Mouse (Mus musculus): ENCODE measurements around the gene Csf3r. TPM values are rescaled to one million over a fixed set of nuclear protein-coding genes. Genes with fewer than 3 reads are reported as not detected.
A peak's percentile ranks its signal among the peaks of the same experiment; 100 is the strongest.

The Csf3r gene
- polyA plus RNA-seq, 1 experiment from 2014 or later: 0.17 TPM

DNA sequence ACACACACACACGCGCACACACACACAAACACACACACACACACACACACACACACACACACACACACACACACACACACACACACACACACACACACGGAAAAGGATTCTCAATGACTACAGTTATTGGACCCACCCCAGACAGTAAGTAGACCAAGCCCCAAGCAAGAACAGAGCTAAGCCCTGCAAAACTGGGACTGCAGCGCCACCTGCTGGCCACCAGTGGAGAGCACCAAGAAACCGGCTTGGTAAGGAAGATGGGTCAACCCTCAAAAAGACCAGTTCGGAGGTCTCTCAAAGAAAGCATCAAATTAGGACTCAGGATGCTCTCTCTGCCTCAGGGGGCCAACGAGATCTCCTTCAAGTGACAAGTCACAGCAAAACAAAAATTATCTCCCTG is 34.2 kb upstream of the Csf3r start:
- no peak overlapping the region for H3K4me3 ChIP-seq (ENCODE audit: low read depth, low read length)
- no peaks in the 10 kb centered on the region for H3K4me1 ChIP-seq (replicated peaks; ENCODE audit: control insufficient read depth, insufficient read depth)
- ATAC-seq (ENCODE audit: low FRiP score, low TSS enrichment) (no peak), DNase-seq (ENCODE audit: low spot score) (peak; percentile 64)
- WGBS: 15% methylated on average over 6 of the region's 7 CpGs
- no peak overlapping the region for H3K4me2 ChIP-seq (replicated peaks; ENCODE audit: low read depth)
- no peak overlapping the region for H3K27ac ChIP-seq (replicated peaks)
- TF ChIP-seq CTCF (IDR thresholded peaks at IDR 0.05; ENCODE audit: low read depth) (peak; percentile 90), EP300 (optimal IDR thresholded peaks at IDR 0.05) (no peak)
- H3K9ac ChIP-seq (ENCODE audit: low read length): no peak overlapping the region
- H3K36me3 ChIP-seq (ENCODE audit: control insufficient read depth, insufficient read depth, low read length): no peaks in the 10 kb centered on the region
- no peaks in the 10 kb centered on the region for H3K27me3 ChIP-seq (ENCODE audit: control insufficient read depth, insufficient read depth, low read length)
- H3K9me3 ChIP-seq (ENCODE audit: control insufficient read depth, low read length): no peaks in the 10 kb centered on the region

DNA sequence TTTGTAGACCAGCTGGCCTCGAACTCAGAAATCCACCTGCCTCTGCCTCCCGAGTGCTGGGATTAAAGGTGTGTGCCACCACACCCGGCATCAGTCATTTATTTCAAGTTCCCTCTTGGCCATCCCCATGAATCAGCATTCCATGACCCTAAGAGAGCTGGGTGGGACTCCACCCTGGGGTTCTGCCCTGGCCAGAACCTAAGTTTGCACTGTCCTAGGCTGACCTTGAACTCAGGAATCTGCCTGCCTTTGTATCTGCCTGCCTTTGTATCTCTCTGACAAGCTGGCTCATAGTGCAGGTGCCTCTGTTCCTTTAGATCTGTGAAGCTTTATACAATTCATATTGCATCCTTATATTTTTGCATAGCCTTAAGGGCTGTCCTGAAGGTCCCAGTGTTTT is 32.1 kb upstream of the Csf3r start:
- no peaks in the 10 kb centered on the region for H3K9me3 ChIP-seq (ENCODE audit: control insufficient read depth, low read length)
- H3K36me3 ChIP-seq (ENCODE audit: control insufficient read depth, insufficient read depth, low read length): no peaks in the 10 kb centered on the region
- H3K4me2 ChIP-seq (replicated peaks; ENCODE audit: low read depth): no peak overlapping the region
- 67% methylated on average over 3 of the region's 3 CpGs for WGBS
- H3K4me3 ChIP-seq (ENCODE audit: low read depth, low read length): no peak overlapping the region
- H3K27ac ChIP-seq (replicated peaks): no peak overlapping the region
- H3K9ac ChIP-seq (ENCODE audit: low read length): no peak overlapping the region
- TF ChIP-seq CTCF (IDR thresholded peaks at IDR 0.05; ENCODE audit: low read depth): no peak
- TF ChIP-seq EP300 (optimal IDR thresholded peaks at IDR 0.05): no peak
- ATAC-seq (ENCODE audit: low FRiP score, low TSS enrichment) (no peak), DNase-seq (ENCODE audit: low spot score) (no peak)
- H3K27me3 ChIP-seq (ENCODE audit: control insufficient read depth, insufficient read depth, low read length): no peaks in the 10 kb centered on the region
- no peaks in the 10 kb centered on the region for H3K4me1 ChIP-seq (replicated peaks; ENCODE audit: control insufficient read depth, insufficient read depth)

DNA sequence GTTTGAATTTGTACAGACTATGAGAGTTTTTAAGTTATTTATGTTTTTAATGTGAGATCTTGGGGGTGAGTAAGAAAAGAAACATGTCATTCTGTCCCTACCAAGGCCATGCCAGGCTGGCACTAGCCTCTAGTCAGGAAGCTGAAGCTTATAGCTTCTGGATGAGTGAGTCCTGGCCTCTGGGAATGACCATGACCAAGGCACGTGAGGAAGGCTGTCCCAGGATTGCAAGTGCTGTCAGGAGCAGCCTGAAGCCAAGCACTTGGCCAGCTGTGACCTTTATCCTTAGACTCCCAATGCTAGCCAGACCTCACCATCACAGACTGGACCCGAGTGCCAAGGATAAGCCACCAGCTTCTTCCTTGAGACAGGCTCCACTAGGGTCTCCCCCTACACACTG is 31.4 kb upstream of the Csf3r start:
- whole genome bisulfite sequencing: 48% methylated on average over 2 of the region's 2 CpGs
- no peak overlapping the region for H3K4me2 ChIP-seq (replicated peaks; ENCODE audit: low read depth)
- H3K4me3 ChIP-seq (ENCODE audit: low read depth, low read length): no peak overlapping the region
- H3K9ac ChIP-seq (ENCODE audit: low read length): no peak overlapping the region
- H3K27me3 ChIP-seq (ENCODE audit: control insufficient read depth, insufficient read depth, low read length): no peaks in the 10 kb centered on the region
- no peak overlapping the region for H3K27ac ChIP-seq (replicated peaks)
- no peak for TF ChIP-seq EP300 (optimal IDR thresholded peaks at IDR 0.05)
- no peak for TF ChIP-seq CTCF (IDR thresholded peaks at IDR 0.05; ENCODE audit: low read depth)
- DNase-seq (ENCODE audit: low spot score): no peak
- no peaks in the 10 kb centered on the region for H3K9me3 ChIP-seq (ENCODE audit: control insufficient read depth, low read length)
- H3K4me1 ChIP-seq (replicated peaks; ENCODE audit: control insufficient read depth, insufficient read depth): no peaks in the 10 kb centered on the region
- no peaks in the 10 kb centered on the region for H3K36me3 ChIP-seq (ENCODE audit: control insufficient read depth, insufficient read depth, low read length)
- no peak for ATAC-seq (ENCODE audit: low FRiP score, low TSS enrichment)

DNA sequence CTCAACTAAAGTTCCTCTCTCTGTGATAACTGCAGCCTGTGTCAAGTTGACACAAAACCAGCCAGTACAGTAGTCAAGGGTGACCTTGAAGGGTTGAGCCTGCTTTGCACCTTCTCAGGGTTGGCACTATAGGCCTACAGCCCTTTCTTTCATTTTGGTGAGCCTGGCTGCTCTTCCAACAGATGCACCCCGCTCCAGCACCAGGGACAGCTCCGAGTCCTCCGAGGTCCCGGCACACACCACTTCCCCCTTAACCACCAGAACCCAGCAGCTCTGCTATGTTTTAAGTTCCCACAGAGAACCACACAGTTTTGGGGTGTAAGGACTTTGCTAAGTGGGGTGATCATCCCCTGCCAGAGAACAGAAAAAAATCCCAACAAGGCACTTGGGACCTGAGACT is 27.8 kb upstream of the Csf3r start:
- Histone ChIP-seq H3K4me2 (replicated peaks; ENCODE audit: low read depth) (no peak overlapping the region), H3K27me3 (ENCODE audit: control insufficient read depth, insufficient read depth, low read length) (no peaks in the 10 kb centered on the region), H3K4me3 (ENCODE audit: low read depth, low read length) (no peak overlapping the region), H3K27ac (replicated peaks) (no peak overlapping the region), H3K4me1 (replicated peaks; ENCODE audit: control insufficient read depth, insufficient read depth) (no peaks in the 10 kb centered on the region), H3K36me3 (ENCODE audit: control insufficient read depth, insufficient read depth, low read length) (no peaks in the 10 kb centered on the region), H3K9me3 (ENCODE audit: control insufficient read depth, low read length) (no peaks in the 10 kb centered on the region), H3K9ac (ENCODE audit: low read length) (no peak overlapping the region)
- DNase-seq (ENCODE audit: low spot score) (peak; percentile 25), ATAC-seq (ENCODE audit: low FRiP score, low TSS enrichment) (no peak)
- TF ChIP-seq EP300 (optimal IDR thresholded peaks at IDR 0.05) (no peak), CTCF (IDR thresholded peaks at IDR 0.05; ENCODE audit: low read depth) (no peak)
- 2% methylated on average over 4 of the region's 4 CpGs for WGBS

DNA sequence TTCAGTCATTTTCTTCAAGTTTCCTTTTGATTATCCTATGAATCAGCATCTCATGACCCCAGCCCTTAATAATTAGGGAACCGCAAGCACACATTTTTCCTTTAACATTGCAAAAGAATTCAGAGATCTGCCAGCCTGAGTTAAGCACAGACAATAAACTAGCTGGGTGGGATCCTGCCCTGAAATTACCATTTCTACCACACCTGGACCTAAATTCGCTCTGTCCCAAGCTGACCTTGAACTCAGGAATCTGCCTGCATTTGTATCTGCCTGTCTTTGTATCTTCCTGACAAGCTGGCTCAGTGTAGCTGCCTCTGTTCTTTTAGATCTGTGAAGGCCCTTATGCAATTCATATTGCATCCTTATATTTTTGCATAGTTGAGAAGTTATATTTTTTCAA is 26.5 kb upstream of the Csf3r start:
- H3K4me1 ChIP-seq (replicated peaks; ENCODE audit: control insufficient read depth, insufficient read depth): no peaks in the 10 kb centered on the region
- H3K27ac ChIP-seq (replicated peaks): no peak overlapping the region
- H3K9me3 ChIP-seq (ENCODE audit: control insufficient read depth, low read length): no peaks in the 10 kb centered on the region
- H3K27me3 ChIP-seq (ENCODE audit: control insufficient read depth, insufficient read depth, low read length): no peaks in the 10 kb centered on the region
- no peak overlapping the region for H3K9ac ChIP-seq (ENCODE audit: low read length)
- DNase-seq (ENCODE audit: low spot score) (no peak), ATAC-seq (ENCODE audit: low FRiP score, low TSS enrichment) (no peak)
- no peak overlapping the region for H3K4me2 ChIP-seq (replicated peaks; ENCODE audit: low read depth)
- no peak overlapping the region for H3K4me3 ChIP-seq (ENCODE audit: low read depth, low read length)
- WGBS: 87% methylated on average over 2 of the region's 2 CpGs
- TF ChIP-seq CTCF (IDR thresholded peaks at IDR 0.05; ENCODE audit: low read depth): no peak
- TF ChIP-seq EP300 (optimal IDR thresholded peaks at IDR 0.05): no peak
- H3K36me3 ChIP-seq (ENCODE audit: control insufficient read depth, insufficient read depth, low read length): no peaks in the 10 kb centered on the region

DNA sequence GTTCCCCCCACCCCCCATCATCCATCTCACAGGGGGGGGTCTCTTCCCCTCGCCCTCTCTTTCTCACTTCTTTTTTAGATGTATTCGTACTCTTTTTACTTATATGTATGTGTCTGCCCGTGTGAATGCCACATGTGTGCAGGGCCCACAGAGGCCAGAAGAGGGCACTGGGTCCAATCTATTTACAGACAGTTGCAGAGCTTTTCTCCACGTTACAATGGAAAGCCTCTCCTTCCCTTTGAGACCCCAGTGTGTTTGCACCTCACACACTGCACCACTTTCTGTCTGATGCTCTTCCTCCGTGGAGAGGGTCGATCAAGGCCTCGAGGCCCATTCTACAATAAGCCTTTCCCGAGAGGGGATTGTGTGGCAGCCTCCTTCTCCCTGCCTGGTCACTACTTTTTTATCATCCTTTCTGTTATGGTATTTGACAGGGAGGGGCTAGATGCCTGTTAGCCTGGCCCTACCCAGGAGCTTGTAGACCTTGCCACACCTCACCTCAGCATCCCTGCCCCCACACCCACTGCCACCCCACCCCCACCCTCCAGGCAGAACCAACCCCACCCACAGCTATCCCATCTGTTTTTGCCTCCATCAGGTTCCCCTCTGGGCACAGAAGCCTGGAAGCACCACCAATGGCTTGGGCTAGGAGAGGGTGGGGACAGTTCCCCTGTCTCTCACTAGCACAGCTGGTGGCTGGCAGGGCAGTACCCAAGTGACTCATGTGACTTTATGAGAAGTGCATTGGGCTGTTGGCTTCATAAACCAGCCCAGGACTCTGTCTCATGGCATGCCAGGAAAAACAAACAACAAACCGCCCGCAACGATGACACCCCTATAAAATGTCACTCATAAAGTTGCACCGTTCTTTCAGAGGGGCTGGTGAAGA is 22.8 kb upstream of the Csf3r start:
- no peak overlapping the region for H3K4me2 ChIP-seq (replicated peaks; ENCODE audit: low read depth)
- no peak for DNase-seq (ENCODE audit: low spot score)
- no peaks in the 10 kb centered on the region for H3K9me3 ChIP-seq (ENCODE audit: control insufficient read depth, low read length)
- ATAC-seq (ENCODE audit: low FRiP score, low TSS enrichment): no peak
- H3K36me3 ChIP-seq (ENCODE audit: control insufficient read depth, insufficient read depth, low read length): no peaks in the 10 kb centered on the region
- no peak overlapping the region for H3K9ac ChIP-seq (ENCODE audit: low read length)
- no peak overlapping the region for H3K4me3 ChIP-seq (ENCODE audit: low read depth, low read length)
- 80% methylated on average over 12 of the region's 12 CpGs for WGBS
- H3K27ac ChIP-seq (replicated peaks): no peak overlapping the region
- H3K4me1 ChIP-seq (replicated peaks; ENCODE audit: control insufficient read depth, insufficient read depth): no peaks in the 10 kb centered on the region
- TF ChIP-seq EP300 (optimal IDR thresholded peaks at IDR 0.05): no peak
- TF ChIP-seq CTCF (IDR thresholded peaks at IDR 0.05; ENCODE audit: low read depth): no peak
- H3K27me3 ChIP-seq (ENCODE audit: control insufficient read depth, insufficient read depth, low read length): no peaks in the 10 kb centered on the region
